Comparison of ENCODE assay signal across 18 mouse cellular contexts in genomic region chr9:110121424-110121823, GRCm38 (mm10). TPM values are rescaled to one million over a fixed set of nuclear protein-coding genes. Genes with fewer than 3 reads are reported as not detected.
DNase-seq lines count a peak whose midpoint lies in the region; TF ChIP-seq lines count a peak whose summit lies in the region.
"Had no signal": no experiment of that assay in that cellular context is flagged by ENCODE, and none has a peak within 500 bp of the region (broad histone marks: within the 10 kb centered on the region; RNA-seq: fewer than 3 reads in every experiment).

No protein-coding gene starts in this region.

- TF ChIP-seq POLR2A in myocyte (IDR thresholded peaks at IDR 0.05; ENCODE audit: insufficient read length, low read depth): no peak

- peak; percentile 22 to 28 for DNase-seq in left cerebral cortex, adult 2 months (ENCODE audit: extremely low spot score in 1 of 2, low spot score in 2 of 2)
- DNase-seq in left cerebral cortex, postnatal 10 days (ENCODE audit: extremely low spot score in 1 of 2, low spot score in 2 of 2): no peak
- DNase-seq in right cerebral cortex, adult 18-20 months: peak; percentile 34
- DNase-seq in right cerebral cortex, postnatal 4 days: no peak
- DNase-seq in brain, adult 2 months (ENCODE audit: low read depth, low spot score): peak; percentile 58
- no peak for DNase-seq in spleen, adult 18-20 months
- DNase-seq: adrenal gland, postnatal 10 days; B cell, adult 2 months; cerebellum, adult 11-12 months; cerebellum, adult 9-10 months; cerebellum, postnatal 25 days; gastrocnemius, postnatal 14 days; heart, adult 2 months; heart, postnatal 36 days had no signal

- H3K27me3 ChIP-seq in myocyte (ENCODE audit: control insufficient read depth, insufficient read depth, insufficient read length): no peaks in the 10 kb centered on the region
- H3K27me3 ChIP-seq: forebrain, embryonic 15.5 days; heart, embryonic 13.5 days; hindbrain, embryonic 15.5 days had no signal

- no peaks in the 10 kb centered on the region for H3K36me3 ChIP-seq in myocyte (ENCODE audit: control insufficient read depth, insufficient read depth)
- H3K36me3 ChIP-seq: forebrain, embryonic 15.5 days; hindbrain, embryonic 15.5 days had no signal

- peak overlapping the region; percentile 66 for H3K27ac ChIP-seq in left cerebral cortex, adult 2 months
- H3K27ac ChIP-seq: forebrain, embryonic 15.5 days; heart, adult 2 months; heart, embryonic 13.5 days; hindbrain, embryonic 15.5 days had no signal

- H3K4me2 ChIP-seq in myocyte (ENCODE audit: low read depth): no peak overlapping the region
- H3K4me2 ChIP-seq: forebrain, embryonic 15.5 days; heart, embryonic 13.5 days; hindbrain, embryonic 15.5 days had no signal

- H3K79me2 ChIP-seq in myocyte (ENCODE audit: control insufficient read depth, insufficient read depth): peaks cover 22% of the 10 kb centered on the region

- H3K4me3 ChIP-seq in left cerebral cortex, adult 2 months: no peak overlapping the region
- no peak overlapping the region for H3K4me3 ChIP-seq in myocyte
- H3K4me3 ChIP-seq: forebrain, embryonic 15.5 days; heart, adult 2 months; heart, embryonic 13.5 days; hindbrain, embryonic 15.5 days had no signal

- no peak for TF ChIP-seq CTCF in left cerebral cortex, adult 2 months (IDR thresholded peaks at IDR 0.05)

- H3ac ChIP-seq in myocyte (ENCODE audit: control insufficient read depth, insufficient read length): no peak overlapping the region

- intact Hi-C loops in left cerebral cortex, adult 2 months (cut with DNase I): no loop called here
- intact Hi-C loops in left cerebral cortex, postnatal 10 days (cut with DNase I): no loop called here

TF ChIP-seq in myocyte, 11 proteins besides CTCF, POLR2A, EP300 and RAD21:
- TF ChIP-seq TCF3 (IDR thresholded peaks at IDR 0.05; ENCODE audit: insufficient read length, low read depth) (no peak), POLR2AphosphoS2 (IDR thresholded peaks at IDR 0.05; ENCODE audit: insufficient read length, low read depth) (no peak), CEBPB (IDR thresholded peaks at IDR 0.05; ENCODE audit: insufficient read depth, poor library complexity, severe bottlenecking) (no peak), MYOD1 (IDR thresholded peaks at IDR 0.05; ENCODE audit: control insufficient read depth in 1 of 3, insufficient read length in 2 of 3, low read depth in 2 of 3) (peak in 2 of 3 experiments; percentile 12 to 54)

RNA-seq across cellular contexts. Expression of gene Dhx30, which starts 3.8 kb away (rescaled TPM):
- 100 to 1,000 TPM; 166 to 173 TPM for total RNA-seq in left cerebral cortex, adult 2 months (2021)
- 100 to 1,000 TPM; 144 to 153 TPM for total RNA-seq in left cerebral cortex, postnatal 10 days (2021)
- polyA plus RNA-seq in myocyte (2012; fragmentation: generic; extraction: Trizol): 79.1 TPM

RNA-seq across cellular contexts. Expression of gene Smarcc1, which starts 3.9 kb away (rescaled TPM):
- 10 to 100 TPM; 68.6 to 74.8 TPM for total RNA-seq in left cerebral cortex, adult 2 months (2021)
- 10 to 100 TPM; 72.1 to 74.1 TPM for total RNA-seq in left cerebral cortex, postnatal 10 days (2021)
- 29.5 TPM for polyA plus RNA-seq in myocyte (2012; fragmentation: generic; extraction: Trizol)

Comparison
In these comparisons a context has a peak if more than half of its experiments do, and no peak if none do; other contexts are left out.
1. DNase-seq: peak in left cerebral cortex, adult 2 months (2 of 2), right cerebral cortex, adult 18-20 months (single experiment) and brain, adult 2 months (single experiment); none in left cerebral cortex, postnatal 10 days (0 of 2), right cerebral cortex, postnatal 4 days (single experiment) and spleen, adult 18-20 months (0 of 2).